Mouse (Mus musculus) adrenal gland, adult 2 months (tissue): ENCODE data around the gene Tdrd3. TPM values are rescaled to one million over a fixed set of nuclear protein-coding genes. Genes with fewer than 3 reads are reported as not detected.

ENCODE experiments used
- DNase-seq: peaks from one replicate; pipeline ENCODE4 v3.0.0; 2021
- long read RNA-seq: library from polyadenylated mRNA; stranded (forward); transcript quantifications from one replicate; pipeline ENCODE4 v2.0.0, GENCODE M21; 2021
- polyA plus RNA-seq: library from polyadenylated mRNA; depleted of rRNA; stranded (reverse); fragments of >200 nt; gene quantifications from 2 replicates; pipeline ENCODE4 v1.2.3, GENCODE M21; 2012; rRNA removed
- total RNA-seq, 2 experiments: library from RNA; stranded (reverse); gene quantifications; 2 replicates each; pipeline ENCODE4 v1.2.3; 2021

The Tdrd3 gene
- total RNA-seq (10 to 100 TPM; 33.6 to 37.7 TPM), polyA plus RNA-seq (0.51 and 0.66 TPM in 2 replicates)
- long read RNA-seq, transcript Tdrd3-202 (14 exons, 2,657 nt), result major isoform, 9 of 32 reads
- long read RNA-seq, partial matches to known transcripts, result 3 of 32 reads
- long read RNA-seq, other reads (novel, unspliced or antisense), result 20 of 32 reads

DNA sequence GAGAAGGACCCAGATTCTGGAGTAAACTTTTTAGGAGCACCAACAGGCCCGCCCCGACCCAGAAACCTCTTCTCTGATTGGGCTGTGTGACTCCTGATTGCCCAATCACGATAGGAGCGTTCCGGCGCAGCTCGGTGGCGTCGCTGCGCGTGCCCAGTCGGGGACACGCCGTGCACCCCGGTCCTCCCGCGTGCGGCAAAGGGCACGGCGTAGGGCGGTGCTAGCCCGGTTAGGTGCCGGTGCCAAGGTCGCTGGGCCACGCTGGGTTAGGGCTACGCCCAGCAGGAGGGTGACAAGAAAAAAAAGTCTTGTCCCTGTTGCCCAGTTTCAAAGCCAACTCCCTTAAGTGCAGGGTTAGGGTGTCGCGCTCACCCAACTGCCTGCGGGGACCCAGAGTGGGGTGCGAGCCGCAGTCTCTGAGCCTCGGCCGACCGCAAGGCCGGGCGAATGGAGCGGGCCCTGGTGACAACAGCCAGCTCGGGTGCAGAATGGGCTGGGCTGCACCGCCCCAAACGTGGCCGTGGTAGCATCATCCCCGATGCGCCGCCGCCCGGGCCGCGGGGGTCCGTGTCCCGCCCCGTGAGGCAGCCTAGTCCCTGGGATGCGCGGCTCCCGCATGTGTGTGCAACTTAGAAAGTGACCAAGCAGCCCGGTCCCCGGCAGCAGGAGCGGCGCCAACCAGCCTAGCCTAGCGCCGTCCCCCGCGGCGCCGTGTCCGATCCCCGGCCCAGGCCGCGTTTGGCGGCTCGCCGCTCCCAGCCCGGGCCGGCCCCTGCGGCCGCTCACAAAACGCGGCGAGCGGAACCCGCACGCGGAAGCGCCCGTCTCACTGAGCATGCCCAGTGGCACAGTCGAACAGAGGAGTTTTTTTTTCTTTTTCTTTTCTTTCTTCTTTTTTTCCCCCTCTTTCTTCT, at the start of gene Tdrd3:
Tdrd3 (plus strand) TSS at position 832 of the 914 bp plus-strand sequence.
- peak; percentile 98 for DNase-seq

DNA sequence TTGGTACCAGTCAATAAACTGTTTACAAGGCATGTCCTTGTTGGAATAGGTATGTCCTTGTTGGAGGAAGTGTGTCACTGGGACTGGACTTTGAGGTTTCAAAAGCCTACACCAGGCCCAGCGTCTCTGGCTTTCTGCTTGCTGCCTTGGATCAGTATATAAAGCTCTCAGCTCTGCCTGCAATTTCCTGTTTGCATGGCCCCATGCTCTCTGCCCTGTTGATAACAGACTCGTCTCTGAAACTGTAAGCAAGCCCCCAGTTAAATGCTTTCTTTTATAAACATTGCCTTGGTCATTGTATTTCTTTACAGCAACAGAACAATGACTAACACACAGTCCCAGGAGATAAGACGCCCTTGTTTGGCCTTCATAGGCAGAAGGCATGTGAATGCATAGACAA, 49.3 kb upstream of the Tdrd3 start:
- DNase-seq, result no peak

DNA sequence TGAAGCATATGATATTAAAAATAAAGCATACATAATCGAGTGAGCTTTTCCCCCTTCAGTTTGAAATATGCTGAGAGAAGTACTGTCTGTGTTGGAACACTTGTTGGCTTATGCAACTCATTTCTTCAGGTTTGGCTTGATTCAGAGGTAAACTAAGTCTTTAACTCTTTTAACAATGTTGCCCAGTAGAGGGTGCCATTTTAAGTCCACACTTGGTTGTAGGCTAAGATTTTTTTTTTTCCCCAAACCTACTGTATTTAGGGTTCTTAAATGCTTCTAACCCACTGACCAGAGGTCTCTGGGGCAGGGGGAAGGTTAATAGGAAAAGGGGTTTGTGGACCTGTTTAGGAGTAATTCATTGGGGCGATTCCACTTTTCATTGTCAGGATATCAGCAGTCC, 33.4 kb upstream of the Tdrd3 start:
- DNase-seq, result no peak

DNA sequence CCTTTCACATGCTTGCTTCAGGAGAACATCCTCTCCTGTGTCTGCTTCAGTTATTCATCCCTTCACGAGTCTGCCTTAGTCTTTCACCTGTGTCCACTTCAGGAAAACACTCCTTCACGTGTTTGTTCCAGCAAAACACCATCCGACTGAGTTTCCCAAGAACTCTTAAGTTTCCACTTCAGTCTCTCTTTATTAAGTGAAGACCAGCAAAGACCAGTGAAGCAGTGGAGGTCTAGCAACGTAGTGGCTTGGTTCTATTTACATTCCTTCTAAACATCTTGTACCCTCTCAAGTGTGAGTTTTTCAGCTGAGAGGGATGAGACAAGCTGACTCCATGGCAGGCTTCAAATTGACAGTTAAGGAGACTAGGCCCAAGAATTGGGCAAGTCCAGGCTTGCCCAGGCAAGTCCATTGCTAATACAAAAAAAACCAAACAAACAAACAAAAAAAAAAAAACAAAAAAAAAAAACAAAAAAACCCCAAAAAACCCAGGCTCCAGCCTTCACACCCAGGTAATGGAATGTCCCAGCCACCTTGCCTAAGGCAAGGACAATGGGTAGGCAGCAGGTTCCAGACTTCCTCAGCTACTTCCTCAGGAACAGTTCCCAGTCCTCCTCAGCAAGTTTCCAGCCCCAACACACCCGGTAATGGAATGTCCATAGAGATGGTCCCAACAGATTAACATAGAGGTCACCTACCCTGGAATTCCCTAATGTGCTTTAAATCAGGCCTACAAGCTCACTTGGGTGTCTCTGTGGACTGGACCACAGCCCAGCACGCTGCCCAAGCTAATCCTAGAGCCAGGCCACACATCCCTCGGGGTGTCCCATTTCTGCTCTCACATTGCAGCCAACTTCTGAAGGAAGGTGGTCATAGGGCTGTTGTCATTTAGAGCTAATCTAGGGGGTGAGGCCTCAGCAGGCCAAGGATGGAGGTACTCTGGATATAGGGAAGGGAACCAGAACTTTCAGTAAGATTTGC, 31.9 kb upstream of the Tdrd3 start:
- no peak for DNase-seq

DNA sequence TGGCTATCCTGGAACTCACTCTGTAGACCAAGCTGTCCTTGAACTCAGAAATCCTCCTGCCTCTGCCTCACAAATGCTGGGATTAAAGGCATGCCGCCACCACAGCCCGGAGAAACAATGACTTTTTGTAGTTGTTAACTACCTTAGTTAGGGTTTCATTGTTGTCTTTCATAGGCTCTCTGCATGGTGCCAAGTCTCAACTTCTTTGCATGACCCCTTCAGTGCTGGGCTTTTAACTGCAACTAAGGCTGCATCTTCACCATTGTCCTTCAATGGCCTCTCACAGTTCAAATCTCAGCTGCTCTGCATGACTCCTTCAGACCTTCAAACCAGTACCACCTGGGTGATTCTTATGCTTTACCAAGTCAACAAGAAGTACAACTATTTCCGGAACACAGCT, 23.3 kb upstream of the Tdrd3 start:
- DNase-seq, result no peak

DNA sequence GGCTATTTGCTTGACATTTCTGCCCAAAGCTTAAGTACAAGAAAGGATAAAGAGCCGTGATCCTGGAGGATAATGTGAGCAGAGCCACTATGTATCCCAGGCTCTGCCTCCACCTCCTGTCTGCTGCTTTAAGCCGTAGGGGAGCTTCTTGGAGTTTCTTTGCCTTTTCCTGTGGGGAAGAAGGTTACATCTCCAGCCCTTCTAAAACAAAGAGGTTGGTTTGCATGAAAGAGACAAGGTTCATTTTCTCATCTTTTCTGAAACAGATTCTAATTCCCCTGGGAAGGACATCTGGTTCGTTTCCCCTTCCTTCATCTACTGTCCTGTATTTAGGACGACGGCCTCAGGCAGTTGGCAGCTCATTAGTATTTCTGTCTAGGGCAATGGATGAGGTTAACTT, 19.8 kb upstream of the Tdrd3 start:
- no peak for DNase-seq

DNA sequence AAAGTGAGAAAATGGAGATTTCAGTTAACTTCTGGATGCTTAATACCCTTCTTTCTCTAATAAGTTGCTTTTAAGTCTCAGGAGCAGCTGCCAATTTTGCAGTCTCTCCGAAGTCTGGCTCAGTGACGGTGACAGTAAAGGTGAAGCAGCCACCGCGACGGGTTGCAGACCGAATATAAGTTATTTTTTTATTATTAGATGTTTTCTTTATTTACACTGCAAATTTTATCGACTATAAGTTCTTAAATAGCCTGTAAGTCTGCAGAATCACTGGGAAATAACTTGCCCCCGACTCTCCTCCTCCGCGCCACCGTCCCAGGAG, 992 bp upstream of the Tdrd3 start:
- DNase-seq, result no peak

DNA sequence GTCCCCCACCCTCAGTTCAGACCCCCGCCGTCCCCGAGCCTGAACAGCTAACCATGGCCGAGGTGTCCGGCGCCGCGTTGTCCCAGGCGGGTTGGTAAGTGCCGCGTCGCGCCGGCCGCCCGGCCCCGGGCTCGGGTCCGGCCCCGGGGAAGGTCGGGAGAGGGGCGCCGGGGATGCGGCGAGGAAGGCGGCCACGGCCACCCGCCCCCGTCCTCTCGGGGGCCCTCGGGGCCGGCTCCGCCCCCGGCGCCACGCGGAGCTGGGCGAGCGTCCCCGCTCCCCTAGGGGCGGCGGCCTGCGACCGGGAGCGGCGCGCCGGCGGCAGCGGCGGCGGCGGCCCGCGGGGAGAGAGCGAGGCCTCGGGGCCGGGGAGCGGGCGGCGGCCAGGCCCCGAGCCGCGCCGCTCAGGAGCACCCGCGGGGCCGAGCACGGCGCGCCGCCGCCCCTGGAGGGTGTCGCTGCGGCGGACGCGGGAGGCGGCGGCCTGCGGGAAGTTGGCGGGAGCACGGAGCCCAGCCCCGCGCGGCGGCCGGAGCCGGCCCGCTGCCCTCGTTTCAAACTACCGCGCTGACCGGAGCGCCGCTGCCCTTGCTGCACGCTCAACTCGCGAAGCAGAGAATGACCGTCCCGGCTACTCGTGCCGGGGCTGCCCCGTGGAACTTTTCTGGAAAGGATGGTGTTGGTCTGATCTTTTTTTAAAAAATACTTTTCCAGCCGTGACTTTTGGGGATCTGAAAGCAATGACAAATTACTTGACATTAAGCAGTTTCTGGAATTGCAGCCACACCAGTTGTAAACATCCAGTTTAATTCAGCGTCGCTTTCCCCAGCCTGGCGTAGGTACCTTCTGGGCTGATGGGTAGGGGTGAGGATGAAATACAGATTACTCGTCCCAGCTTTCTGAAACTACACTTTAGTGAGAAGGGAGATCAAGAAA, 584 bp downstream of the Tdrd3 start:
- peak; percentile 80 for DNase-seq

DNA sequence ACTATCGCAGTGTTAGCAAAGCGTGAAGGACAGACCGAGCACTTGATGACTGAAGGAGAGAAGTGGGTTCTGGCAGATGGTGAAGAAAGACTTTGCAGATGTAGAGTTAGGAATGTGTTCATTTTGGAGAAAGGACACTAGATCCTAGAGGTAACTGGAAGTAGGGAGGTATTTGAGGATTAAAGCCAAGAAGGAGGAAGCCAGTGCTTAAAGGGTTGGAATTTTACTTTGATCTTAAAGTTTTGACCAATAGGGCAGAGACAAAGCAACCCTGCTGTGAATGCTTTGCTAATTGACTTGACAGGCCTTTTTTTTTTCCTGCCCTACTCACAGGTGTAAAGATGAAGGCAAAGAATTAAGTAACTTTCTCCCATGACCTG, 1.2 kb downstream of the Tdrd3 start:
- DNase-seq, result no peak

DNA sequence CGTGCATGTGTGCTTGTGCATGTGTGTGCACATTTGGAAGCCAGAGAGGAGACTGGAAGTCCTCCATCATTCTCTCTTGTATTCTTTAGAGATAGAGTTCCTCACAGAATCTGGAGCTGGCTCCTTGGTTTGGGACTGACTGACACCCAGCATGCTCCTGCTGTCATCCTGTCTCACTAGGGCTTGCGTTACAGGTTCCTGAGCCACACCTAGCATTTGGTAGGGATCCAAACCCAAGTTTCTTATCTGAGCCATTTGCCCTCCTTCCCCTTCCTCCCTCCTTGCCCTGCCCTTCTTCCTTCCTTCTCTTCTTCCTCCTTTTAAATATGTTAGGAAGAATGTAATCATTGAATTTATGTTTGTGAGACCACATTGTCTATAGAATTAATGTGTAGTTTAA, 3.3 kb downstream of the Tdrd3 start:
- no peak for DNase-seq

DNA sequence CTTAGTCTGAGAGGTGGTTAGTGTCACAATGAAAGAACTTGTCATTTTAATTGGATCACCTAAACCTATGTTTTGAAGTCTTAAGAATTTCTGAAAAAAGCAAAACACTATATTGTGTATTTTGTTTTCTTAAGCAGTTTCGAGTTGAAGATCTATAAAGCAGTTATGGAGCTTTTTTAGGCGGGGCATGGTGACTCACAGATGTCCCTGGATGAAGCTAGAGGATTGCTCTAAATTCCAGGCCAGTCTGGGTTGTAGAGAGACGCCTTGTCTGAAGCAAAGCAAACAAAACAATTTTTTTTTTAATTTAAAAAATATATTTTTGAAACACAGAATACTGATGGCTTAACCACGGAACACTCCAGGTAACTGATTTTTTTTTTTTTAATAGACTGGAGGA, 4.1 kb downstream of the Tdrd3 start:
- DNase-seq, result peak; percentile 64

DNA sequence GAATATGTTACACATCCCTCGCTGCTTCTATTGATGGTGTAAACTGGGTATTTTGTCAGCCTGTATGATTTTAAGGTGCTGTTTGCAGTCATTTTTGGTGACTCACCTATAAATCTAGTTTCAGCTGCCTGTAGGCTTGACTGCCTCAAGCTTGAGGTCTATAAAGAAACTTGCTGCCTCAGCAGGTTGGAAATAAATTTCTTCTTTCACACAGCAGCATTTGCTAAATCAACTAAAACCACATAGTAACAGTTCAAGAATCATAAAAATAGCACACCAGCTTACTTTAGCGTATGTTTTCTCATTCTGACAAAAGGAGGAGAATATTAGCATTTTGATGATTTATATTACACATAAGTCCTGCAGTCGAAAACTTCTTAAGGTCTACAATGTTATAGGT, 6.0 kb downstream of the Tdrd3 start:
- no peak for DNase-seq

DNA sequence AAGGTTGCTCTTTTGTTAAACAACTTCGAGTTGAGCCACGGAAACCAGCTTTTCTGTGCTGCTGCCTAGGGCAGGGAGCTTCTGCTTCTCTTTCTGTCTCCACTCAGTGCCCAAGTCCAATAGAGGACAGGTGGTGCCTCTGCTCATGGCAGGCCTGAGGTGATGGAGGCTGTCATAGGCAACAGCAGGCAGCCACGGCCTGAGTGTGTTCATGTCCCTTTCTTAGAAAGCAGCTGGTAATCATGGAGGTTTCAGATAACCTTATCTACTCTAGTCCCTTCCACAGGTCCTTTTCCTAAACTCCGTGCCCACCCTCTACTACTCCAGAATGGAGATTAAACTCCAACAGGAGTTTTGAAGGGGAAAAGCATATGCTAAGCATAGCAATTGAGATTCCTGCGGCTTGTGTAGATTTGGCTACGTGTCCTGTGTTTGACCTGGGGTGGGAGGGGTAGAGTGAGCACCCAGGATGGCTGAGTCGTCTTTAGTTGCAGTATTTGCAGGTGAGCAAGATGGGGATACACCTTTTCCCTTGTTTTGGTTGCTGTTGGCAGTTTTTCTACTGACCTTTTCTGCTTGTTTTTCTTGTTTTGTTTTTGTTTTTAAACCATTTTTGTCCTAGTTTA, 10.0 kb downstream of the Tdrd3 start:
- no peak for DNase-seq

DNA sequence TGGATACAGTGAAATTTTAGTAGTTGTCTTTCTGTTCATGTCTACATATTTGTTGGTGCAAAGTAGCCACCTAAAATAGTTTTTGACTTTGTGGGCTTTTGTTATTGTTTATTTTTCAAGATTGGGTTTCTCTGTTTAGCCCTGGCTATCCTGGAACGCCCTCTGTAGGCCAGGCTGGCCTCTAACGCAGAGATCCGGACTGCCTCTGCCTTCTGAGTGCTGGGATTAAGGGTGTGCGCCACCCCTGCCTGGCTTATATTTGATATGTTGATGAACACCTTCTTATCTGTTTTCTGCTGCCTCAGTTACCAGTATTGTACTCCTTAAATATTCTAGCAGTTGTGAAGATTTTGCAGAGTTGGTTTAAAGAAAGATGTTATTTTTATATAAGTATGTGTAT, 10.6 kb downstream of the Tdrd3 start:
- DNase-seq, result no peak

DNA sequence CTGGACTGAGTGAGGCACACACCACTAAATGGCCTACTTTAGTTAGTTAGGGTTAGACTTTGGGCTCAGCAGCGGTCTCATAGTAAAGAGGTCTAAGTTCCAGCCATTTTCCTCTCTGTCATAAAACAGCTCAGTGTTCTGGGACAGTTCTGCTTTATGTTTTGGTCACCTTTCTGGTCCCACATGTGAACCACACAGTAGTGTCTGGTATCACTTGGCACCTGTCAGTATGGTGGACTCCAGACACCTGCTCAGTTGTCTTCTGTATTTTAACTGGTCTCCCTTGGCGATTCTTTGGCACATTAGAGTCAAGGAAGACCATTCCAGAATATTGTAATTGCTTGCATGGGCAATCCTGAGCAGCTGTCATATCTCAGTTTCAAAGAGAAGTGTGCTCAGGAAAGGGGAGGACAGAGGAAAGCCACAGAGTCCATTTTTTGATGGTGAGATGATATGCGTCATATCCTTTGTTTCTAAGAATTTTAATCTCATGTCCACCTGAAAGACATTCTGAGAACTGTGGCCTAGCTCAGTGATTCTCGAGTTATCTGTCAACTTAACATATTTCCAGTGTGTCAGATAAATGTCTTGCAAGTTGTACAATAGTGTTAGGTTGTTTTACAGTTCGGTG, 11.3 kb downstream of the Tdrd3 start:
- no peak for DNase-seq

DNA sequence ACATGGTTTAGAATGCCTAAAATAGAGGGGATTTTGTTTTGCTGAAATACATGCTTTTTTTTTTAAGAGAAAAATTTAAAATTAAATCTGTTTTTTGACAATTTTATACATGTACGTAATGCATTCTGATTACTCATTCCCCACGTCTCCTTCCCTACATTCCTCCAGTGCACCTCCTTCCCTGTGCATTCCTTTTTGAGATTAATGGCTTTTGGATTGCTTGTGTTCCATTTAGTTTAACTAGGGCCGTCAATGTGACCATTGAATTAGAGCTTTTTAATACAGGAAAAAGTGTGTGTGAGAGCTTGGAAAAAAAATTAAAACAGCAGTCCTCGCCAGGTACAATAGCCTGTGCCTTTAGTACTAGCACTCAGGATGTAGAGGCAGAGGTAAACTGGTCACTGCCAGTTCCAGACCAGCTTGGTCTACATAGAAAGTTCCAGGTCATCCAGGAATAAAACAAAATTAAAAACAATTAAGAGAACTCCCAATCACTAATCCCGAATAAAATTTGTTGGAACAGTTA, 17.0 kb downstream of the Tdrd3 start:
- DNase-seq, result no peak

DNA sequence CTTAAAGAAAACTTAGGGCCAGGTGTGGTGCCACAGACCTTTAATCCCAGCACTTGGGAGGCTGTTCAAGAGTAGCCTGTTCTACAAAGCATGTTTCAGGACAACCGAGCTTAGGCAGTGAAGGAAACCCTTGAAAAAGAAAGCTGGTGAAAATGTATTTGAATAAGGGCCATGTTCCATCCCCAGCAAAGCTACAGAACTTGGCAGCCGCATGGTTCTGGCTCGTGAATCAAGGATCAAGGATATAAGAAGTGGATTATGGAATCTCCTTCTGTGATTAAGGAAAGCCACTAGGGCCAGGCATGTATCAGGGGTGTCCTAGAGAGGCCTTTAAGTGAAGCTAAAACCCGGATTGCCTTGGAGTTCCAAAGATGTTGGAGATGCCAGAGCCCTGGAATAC, 18.9 kb downstream of the Tdrd3 start:
- no peak for DNase-seq

DNA sequence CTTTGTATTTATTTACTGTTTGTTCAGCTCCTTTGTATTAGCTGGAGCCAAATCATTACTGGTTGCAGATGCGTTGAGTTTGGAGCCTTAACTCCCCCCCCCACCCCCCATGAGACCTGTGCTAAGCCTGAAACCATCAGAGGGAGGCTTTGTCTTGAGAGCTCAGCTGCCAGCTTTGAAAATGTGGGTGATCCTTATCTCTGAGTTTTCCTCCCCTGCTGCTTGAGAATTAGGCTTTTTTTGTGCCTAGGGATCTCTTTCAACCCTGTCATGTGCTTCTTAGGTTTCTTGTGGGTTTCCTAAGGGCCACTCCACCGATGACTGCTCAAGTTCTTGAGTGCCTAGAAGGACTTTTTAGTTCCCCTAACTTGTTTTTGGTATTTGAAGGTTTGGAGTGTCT, 23.3 kb downstream of the Tdrd3 start:
- no peak for DNase-seq

DNA sequence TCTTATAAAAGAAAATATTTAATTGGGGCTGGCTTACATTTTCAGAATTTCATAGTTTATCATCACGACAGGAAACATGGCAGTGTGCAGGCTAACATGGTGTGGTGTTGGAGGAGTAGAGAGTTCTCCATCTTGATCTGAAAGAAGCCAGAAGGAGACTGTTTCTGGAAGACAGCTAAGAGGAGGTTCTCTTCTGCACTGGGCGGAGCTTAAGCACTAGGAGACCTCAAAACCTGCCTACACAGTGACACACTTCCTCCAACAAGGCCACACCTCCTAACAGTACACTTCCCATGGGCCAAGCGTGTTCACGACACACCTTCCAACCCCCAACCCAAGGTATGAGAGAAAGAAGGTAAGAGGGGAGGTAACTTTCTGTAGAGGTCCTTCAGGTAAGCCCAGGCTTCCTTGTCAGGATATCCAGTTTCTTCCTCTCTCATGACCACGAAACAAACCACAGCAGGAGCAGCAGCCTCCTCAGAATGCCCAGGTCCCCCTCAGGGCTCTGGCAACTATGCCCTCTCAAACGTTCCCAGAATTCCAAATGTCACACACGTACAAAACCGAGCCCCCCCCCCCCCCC, 30.0 kb downstream of the Tdrd3 start:
- DNase-seq, result no peak
